Mouse (Mus musculus) limb, embryonic 12.5 days (tissue): ENCODE results near the gene Tsx. TPM values are rescaled to one million over a fixed set of nuclear protein-coding genes. Genes with fewer than 3 reads are reported as not detected.

Experiments used
- ATAC-seq: fragments of 200-750 bp; cut with Nextera tagmentation; 2 replicates; pipeline ENCODE4 v1.8.0; 2017; ENCODE audit warnings: low read depth, moderate TSS enrichment; ENCODE audit not compliant: insufficient number of reproducible peaks, insufficient read depth, low FRiP score, low TSS enrichment
- H3K27ac ChIP-seq: fragments of 300-500 bp; sonication (generic); 2 replicates; pipeline ENCODE4 v1.5.1; 2016; ENCODE audit warnings: mild to moderate bottlenecking, moderate library complexity
- H3K27me3 ChIP-seq: fragments of 300-500 bp; sonication (generic); 2 replicates; pipeline ENCODE4 v1.6.1; 2016; ENCODE audit warnings: mild to moderate bottlenecking, moderate library complexity
- H3K36me3 ChIP-seq: fragments of 300-500 bp; sonication (generic); 2 replicates; pipeline ENCODE4 v1.6.1; 2016; ENCODE audit warnings: mild to moderate bottlenecking, moderate library complexity
- H3K4me1 ChIP-seq: fragments of 300-500 bp; sonication (generic); replicated peaks from 2 replicates; pipeline ENCODE4 v1.6.1; 2016
- H3K4me2 ChIP-seq: fragments of 300-500 bp; sonication (generic); 2 replicates; pipeline ENCODE4 v1.6.1; 2016; ENCODE audit warnings: mild to moderate bottlenecking, moderate library complexity
- H3K4me3 ChIP-seq: fragments of 300-500 bp; sonication (generic); replicated peaks from 2 replicates; pipeline ENCODE4 v1.5.1; 2016; ENCODE audit warnings: mild to moderate bottlenecking
- H3K9ac ChIP-seq: fragments of 300-500 bp; sonication (generic); replicated peaks from 2 replicates; pipeline ENCODE4 v1.6.1; 2016; ENCODE audit warnings: mild to moderate bottlenecking, moderate library complexity
- H3K9me3 ChIP-seq: fragments of 300-500 bp; sonication (generic); 2 replicates; pipeline ENCODE4 v1.6.1; 2016; ENCODE audit warnings: mild to moderate bottlenecking, moderate library complexity
- WGBS: fragments of 180-500 bp; shearing (Covaris S2); methylation state at CpG from one replicate; pipeline ENCODE4 v1.1.7; 2016; 5-methylcytosine and 5-hydroxymethylcytosine counted together
- polyA plus RNA-seq: library from polyadenylated mRNA; unstranded; fragments of >200 nt; fragmentation: Nextera tagmentation; extraction: Ambion mirVana; gene quantifications from 2 replicates; pipeline ENCODE4 v1.2.1, GENCODE M21; 2016

Tsx gene
- 0.73 and 0.79 TPM in 2 replicates for polyA plus RNA-seq

DNA sequence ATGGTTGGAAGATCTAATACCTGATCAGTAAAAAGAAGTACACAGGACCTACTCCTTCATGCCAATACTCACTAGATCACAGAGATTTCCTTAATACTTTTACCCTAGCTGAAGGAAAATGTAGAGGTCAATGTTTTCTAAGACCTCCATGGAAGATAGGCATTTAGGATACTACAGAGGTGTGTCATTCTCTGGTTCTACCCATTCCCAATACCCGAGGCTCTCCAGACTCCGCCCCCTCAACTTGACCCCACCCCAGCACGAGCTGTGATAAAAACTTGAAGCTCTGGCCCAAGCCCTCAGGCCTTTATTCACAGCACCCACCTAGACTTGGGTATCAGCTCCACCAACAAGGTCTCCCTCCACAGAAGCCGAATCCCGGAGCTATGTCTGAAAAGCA lies at the start of gene Tsx:
TSS of gene Tsx (plus strand) at position 301 of the 400 bp plus-strand sequence.
- H3K36me3 ChIP-seq = no peaks in the 10 kb centered on the region

GRCm38 (mm10) chrX:103366201-103366600 lies 48.1 kb upstream of the Tsx start:
- no peak overlapping the region for H3K4me3 ChIP-seq
- H3K4me1 ChIP-seq = no peaks in the 10 kb centered on the region
- no peak overlapping the region for H3K27ac ChIP-seq
- H3K9me3 ChIP-seq = no peaks in the 10 kb centered on the region
- no peak overlapping the region for H3K9ac ChIP-seq
- peaks cover 10% of the 10 kb centered on the region for H3K27me3 ChIP-seq
- no peaks in the 10 kb centered on the region for H3K36me3 ChIP-seq
- no peak for ATAC-seq
- no peak overlapping the region for H3K4me2 ChIP-seq
- WGBS = 64% methylated on average over 5 of the region's 5 CpGs

More for the DNA sequence above, at the start of gene Tsx:
- H3K27ac ChIP-seq = no peak within 1 kb of the TSS
- H3K27me3 ChIP-seq = peaks cover 49% of the 10 kb centered on the region
- no peak within 1 kb of the TSS for H3K9ac ChIP-seq
- no peak within 1 kb of the TSS for H3K4me3 ChIP-seq
- ATAC-seq = no peak
- H3K4me2 ChIP-seq = no peak within 1 kb of the TSS
- no peaks in the 10 kb centered on the region for H3K4me1 ChIP-seq
- H3K9me3 ChIP-seq = no peaks in the 10 kb centered on the region
- 79% methylated on average over 5 of the region's 5 CpGs for WGBS

- H3K9me3 ChIP-seq = no peaks in the 10 kb centered on the region
- H3K27ac ChIP-seq = no peak overlapping the region
- H3K4me3 ChIP-seq = no peak overlapping the region
- no peak overlapping the region for H3K4me2 ChIP-seq
- WGBS = 48% methylated on average over 3 of the region's 3 CpGs
- no peaks in the 10 kb centered on the region for H3K4me1 ChIP-seq
- no peak overlapping the region for H3K9ac ChIP-seq
- no peaks in the 10 kb centered on the region for H3K36me3 ChIP-seq
- H3K27me3 ChIP-seq = peaks cover 10% of the 10 kb centered on the region
- ATAC-seq = no peak
These were observed 45.6 kb upstream of the Tsx start for GRCm38 (mm10) chrX:103368650-103369049.

DNA sequence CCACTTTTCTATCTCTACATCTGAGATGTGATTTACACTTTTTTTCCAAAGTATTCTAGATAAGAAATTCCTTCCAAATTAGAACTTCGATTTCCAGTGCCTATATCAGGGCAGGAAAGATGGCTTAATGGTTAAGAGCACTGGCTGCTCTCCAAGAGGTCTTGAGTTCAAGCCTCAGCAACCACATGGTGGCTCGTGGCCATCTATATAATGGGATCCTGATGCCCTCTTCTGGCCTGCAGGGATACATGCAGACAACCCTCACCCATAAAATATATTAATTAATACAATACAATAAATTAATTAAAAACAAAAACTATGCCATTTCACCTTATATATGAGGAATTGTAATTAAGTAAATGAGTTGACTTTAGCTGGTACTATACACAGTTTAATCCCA lies 43.0 kb upstream of the Tsx start:
- no peak overlapping the region for H3K9ac ChIP-seq
- 72% methylated on average over 2 of the region's 2 CpGs for WGBS
- no peaks in the 10 kb centered on the region for H3K9me3 ChIP-seq
- H3K36me3 ChIP-seq = no peaks in the 10 kb centered on the region
- peaks cover 12% of the 10 kb centered on the region for H3K27me3 ChIP-seq
- no peak overlapping the region for H3K4me2 ChIP-seq
- no peak for ATAC-seq
- H3K27ac ChIP-seq = no peak overlapping the region
- no peak overlapping the region for H3K4me3 ChIP-seq
- H3K4me1 ChIP-seq = no peaks in the 10 kb centered on the region

GRCm38 (mm10) chrX:103371627-103372026 lies 42.6 kb upstream of the Tsx start:
- no peaks in the 10 kb centered on the region for H3K36me3 ChIP-seq
- no peaks in the 10 kb centered on the region for H3K4me1 ChIP-seq
- peaks cover 12% of the 10 kb centered on the region for H3K27me3 ChIP-seq
- no peaks in the 10 kb centered on the region for H3K9me3 ChIP-seq
- ATAC-seq = no peak
- H3K4me3 ChIP-seq = no peak overlapping the region
- WGBS = 54% methylated on average over 2 of the region's 2 CpGs
- no peak overlapping the region for H3K27ac ChIP-seq
- no peak overlapping the region for H3K9ac ChIP-seq
- no peak overlapping the region for H3K4me2 ChIP-seq

- Histone ChIP-seq H3K27ac (no peak overlapping the region), H3K9me3 (no peaks in the 10 kb centered on the region), H3K4me3 (no peak overlapping the region), H3K36me3 (no peaks in the 10 kb centered on the region), H3K27me3 (peaks cover 9% of the 10 kb centered on the region; the same call in 1 of the 2 replicates), H3K9ac (no peak overlapping the region), H3K4me2 (no peak overlapping the region), H3K4me1 (no peaks in the 10 kb centered on the region)
- ATAC-seq = no peak
- WGBS = 59% methylated on average over 5 of the region's 5 CpGs
These were observed 40.0 kb upstream of the Tsx start for GRCm38 (mm10) chrX:103374250-103374649.

DNA sequence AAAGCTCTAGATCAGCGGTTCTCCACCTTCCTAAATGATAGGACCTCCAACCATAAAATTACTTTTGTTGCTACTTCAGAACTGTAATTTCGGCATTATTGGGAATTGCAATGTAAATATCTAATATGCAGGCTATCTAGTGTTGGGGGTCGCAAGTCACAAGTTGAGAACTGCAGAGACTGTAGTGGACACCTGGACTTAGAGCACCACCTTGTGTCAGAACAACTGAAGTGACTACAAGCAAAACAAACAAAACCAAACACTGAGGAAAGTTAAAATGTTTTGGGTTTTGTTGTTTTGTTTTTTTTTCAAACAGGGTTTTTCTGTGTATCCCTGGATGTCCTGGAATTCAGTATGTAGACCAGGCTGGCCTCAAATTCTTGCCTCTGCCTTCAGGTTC lies 29.7 kb upstream of the Tsx start:
- Histone ChIP-seq H3K4me3 (no peak overlapping the region), H3K27me3 (peaks cover 11% of the 10 kb centered on the region), H3K36me3 (no peaks in the 10 kb centered on the region; the same call in 1 of the 2 replicates), H3K27ac (no peak overlapping the region), H3K4me1 (no peaks in the 10 kb centered on the region), H3K9me3 (no peaks in the 10 kb centered on the region), H3K4me2 (no peak overlapping the region), H3K9ac (no peak overlapping the region)
- WGBS = 77% methylated on average over 3 of the region's 3 CpGs
- ATAC-seq = no peak

DNA sequence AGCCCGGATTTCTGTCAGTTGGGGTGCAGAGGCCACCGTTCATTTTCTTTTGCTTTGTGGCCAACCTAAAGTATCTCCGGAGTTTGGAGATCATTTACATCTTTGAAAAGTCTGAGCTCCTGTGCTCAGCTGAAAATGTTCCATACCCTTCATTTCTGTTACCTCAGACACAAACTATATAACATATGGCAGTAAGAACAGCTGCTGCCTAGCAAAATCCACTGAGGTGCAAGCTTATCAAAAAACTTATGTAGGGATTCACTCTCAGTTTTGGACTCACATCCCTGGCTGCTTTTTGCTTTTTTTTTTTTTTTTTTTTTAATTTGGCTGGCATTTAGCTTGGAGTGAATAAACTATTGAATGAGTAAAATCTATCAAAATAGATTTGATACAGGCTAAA lies 26.1 kb upstream of the Tsx start:
- Histone ChIP-seq H3K36me3 (no peaks in the 10 kb centered on the region; the same call in 1 of the 2 replicates), H3K4me3 (no peak overlapping the region), H3K4me2 (no peak overlapping the region), H3K9ac (no peak overlapping the region), H3K9me3 (no peaks in the 10 kb centered on the region), H3K27me3 (peaks cover 16% of the 10 kb centered on the region), H3K4me1 (no peaks in the 10 kb centered on the region), H3K27ac (no peak overlapping the region)
- 83% methylated on average over 3 of the region's 3 CpGs for WGBS
- ATAC-seq = no peak

DNA sequence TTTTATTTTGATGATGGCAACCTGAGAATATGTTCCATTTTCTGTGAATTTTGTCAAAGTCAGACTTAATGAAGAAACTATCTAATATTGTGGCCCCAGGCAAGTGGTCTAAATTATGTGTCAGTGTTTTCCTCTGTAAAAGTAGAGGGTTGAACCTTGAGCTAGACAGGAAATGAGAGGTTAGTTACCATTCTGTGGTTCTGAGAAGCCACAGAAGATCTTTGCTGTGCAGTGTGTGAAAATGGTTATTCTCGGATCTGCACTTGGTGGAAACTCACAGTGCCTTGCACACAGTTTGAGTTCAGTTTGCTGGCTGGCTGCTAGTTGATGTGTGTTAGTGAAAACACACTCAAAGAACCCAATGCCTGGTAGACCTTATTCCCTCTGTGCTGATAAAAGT lies 20.4 kb upstream of the Tsx start:
- peaks cover 20% of the 10 kb centered on the region for H3K27me3 ChIP-seq
- ATAC-seq = no peak
- H3K9ac ChIP-seq = no peak overlapping the region
- no peak overlapping the region for H3K27ac ChIP-seq
- H3K36me3 ChIP-seq = peaks cover 6% of the 10 kb centered on the region; the same call in 1 of the 2 replicates
- WGBS = 72% methylated on average over 1 of the region's 1 CpGs
- H3K4me1 ChIP-seq = no peaks in the 10 kb centered on the region
- H3K4me3 ChIP-seq = no peak overlapping the region
- H3K4me2 ChIP-seq = no peak overlapping the region
- H3K9me3 ChIP-seq = no peaks in the 10 kb centered on the region

GRCm38 (mm10) chrX:103405021-103405420 lies 9.2 kb upstream of the Tsx start:
- ATAC-seq = no peak
- WGBS = 35% methylated on average over 13 of the region's 13 CpGs
- no peak overlapping the region for H3K27ac ChIP-seq
- H3K36me3 ChIP-seq = no peaks in the 10 kb centered on the region
- H3K27me3 ChIP-seq = peaks cover 26% of the 10 kb centered on the region
- H3K4me3 ChIP-seq = no peak overlapping the region
- H3K4me2 ChIP-seq = no peak overlapping the region
- no peak overlapping the region for H3K9ac ChIP-seq
- H3K4me1 ChIP-seq = no peaks in the 10 kb centered on the region
- no peaks in the 10 kb centered on the region for H3K9me3 ChIP-seq

- Histone ChIP-seq H3K4me1 (no peaks in the 10 kb centered on the region), H3K9ac (no peak within 1 kb of the TSS), H3K36me3 (no peaks in the 10 kb centered on the region), H3K27ac (no peak within 1 kb of the TSS), H3K4me3 (no peak within 1 kb of the TSS), H3K4me2 (no peak within 1 kb of the TSS), H3K27me3 (peaks cover 30% of the 10 kb centered on the region), H3K9me3 (no peaks in the 10 kb centered on the region)
- no peak for ATAC-seq
- 84% methylated on average over 2 of the region's 2 CpGs for WGBS
These were observed 7.4 kb downstream of the Tsx start, which contains the start of gene Gm26992 for GRCm38 (mm10) chrX:103421710-103422109. Gm26992 (plus strand) TSS chrX:103422010.

DNA sequence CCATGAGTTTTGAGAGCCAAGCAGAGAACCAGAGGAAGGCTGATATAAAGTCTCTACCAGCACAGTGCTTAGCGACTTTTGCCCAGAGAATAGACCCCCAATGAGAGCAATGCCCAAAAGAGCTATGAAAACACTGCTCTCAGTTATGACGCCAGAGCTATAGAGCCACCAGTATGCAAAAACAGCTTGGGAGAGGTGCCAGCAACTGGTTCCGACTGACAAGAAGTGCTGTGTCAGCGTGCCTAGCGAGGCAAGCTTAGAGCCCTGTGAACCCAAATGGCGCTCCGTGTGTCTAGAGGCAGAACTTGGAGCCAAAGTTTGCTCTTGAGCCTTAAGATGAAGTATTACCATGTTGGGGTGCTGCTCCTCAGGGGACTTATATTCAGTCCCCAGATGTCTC lies 13.4 kb downstream of the Tsx start:
- Histone ChIP-seq H3K27me3 (peaks cover 17% of the 10 kb centered on the region), H3K4me2 (no peak overlapping the region), H3K27ac (no peak overlapping the region), H3K4me1 (no peaks in the 10 kb centered on the region), H3K9ac (no peak overlapping the region), H3K36me3 (no peaks in the 10 kb centered on the region), H3K9me3 (no peaks in the 10 kb centered on the region), H3K4me3 (no peak overlapping the region)
- WGBS = 77% methylated on average over 7 of the region's 7 CpGs
- no peak for ATAC-seq
